Mouse (Mus musculus): Measurements from ENCODE around the gene Tbx3. TPM values are rescaled to one million over a fixed set of nuclear protein-coding genes. Genes with fewer than 3 reads are reported as not detected.

Tbx3 gene
- polyA plus RNA-seq, 1 experiment from 2014 or later: 10.5 TPM

DNA sequence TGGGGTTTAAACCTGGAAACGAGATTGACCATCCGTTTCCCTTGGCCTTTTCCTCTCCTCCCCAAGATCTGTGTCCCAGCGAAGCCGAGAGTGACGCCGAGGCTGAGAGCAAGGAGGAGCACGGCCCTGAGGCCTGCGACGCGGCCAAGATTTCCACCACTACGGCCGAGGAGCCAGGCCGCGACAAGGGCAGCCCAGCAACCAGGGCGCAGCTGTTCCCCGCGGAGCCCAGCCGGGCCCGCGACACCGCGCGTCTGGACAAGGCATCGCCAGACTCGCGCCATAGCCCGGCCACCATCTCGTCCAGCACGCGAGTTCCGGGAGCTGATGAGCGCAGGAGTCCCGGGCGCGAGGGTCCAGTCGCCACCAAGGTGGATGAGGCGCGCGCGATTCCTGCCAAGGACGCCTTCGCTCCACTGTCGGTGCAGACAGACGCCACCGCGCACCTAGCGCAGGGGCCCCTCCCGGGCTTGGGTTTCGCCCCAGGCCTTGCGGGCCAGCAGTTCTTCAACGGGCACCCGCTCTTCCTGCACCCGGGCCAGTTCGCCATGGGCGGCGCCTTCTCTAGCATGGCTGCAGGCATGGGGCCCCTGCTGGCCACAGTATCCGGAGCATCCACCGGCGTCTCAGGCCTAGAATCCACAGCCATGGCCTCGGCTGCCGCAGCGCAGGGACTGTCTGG is 10.0 kb downstream of the Tbx3 start:
- WGBS: 1% methylated on average over 61 of the region's 62 CpGs
- Histone ChIP-seq H3K27me3 (ENCODE audit: control insufficient read depth, insufficient read depth, low read length) (peaks cover 94% of the 10 kb centered on the region), H3K27ac (ENCODE audit: low read depth, low read length) (no peak overlapping the region), H3K4me1 (ENCODE audit: control insufficient read depth, insufficient read depth, low read length) (0 out of 2 replicates have a peak, but pooled peaks cover 2% of the 10 kb centered on the region), H3K9ac (ENCODE audit: low read length) (no peak overlapping the region), H3K4me2 (ENCODE audit: low read depth) (peak overlapping the region; percentile 24; the same call in 1 of the 2 replicates), H3K4me3 (ENCODE audit: low read depth, low read length) (peak overlapping the region; percentile 7; the same call in 1 of the 2 replicates), H3K36me3 (ENCODE audit: control insufficient read depth, insufficient read depth, low read length) (no peaks in the 10 kb centered on the region), H3K9me3 (ENCODE audit: control insufficient read depth, low read length) (no peaks in the 10 kb centered on the region)
- DNase-seq (ENCODE audit: low spot score): peak; percentile 58
- ATAC-seq (ENCODE audit: insufficient read depth, low FRiP score, low TSS enrichment): no peak; the same call in 1 of the 2 replicates

DNA sequence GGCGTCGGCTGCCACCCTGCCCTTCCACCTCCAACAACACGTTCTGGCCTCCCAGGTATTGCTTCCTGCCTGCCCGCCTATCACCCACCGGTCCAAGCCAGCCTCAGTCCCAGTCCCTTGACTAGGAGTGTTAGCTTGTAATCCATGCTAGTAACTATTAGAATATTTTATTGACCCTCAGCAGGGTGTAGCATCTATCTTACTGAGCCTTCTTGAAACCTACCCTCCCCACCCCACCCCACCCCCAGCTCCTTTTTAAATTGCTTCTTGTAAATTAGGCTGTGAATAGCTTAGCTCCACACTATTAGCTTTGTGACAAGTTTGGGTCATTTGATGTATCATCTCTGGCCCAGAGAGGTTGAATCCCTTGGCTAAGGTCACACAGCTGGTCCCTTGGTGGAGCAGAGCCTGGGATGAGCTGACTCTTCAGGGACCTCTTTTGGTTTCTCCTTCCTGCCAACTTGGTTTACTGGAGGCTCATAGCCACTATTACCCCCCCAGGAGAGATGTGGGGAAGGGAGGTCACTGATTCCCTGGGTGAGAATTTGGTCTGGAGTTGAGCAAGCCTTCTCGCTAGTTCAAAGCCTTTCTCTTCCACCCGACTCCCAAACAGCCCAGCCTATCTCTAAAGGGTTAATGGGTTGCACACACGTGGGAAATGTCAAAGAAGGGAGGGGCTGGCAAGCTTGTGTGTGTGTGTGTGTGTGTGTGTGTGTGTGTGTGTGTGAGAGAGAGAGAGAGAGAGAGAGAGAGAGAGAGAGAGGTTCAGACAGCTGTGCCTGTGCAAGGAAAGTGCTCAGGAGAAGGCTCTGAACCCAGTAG is 10.8 kb downstream of the Tbx3 start:
- Histone ChIP-seq H3K27ac (ENCODE audit: low read depth, low read length) (no peak overlapping the region), H3K9me3 (ENCODE audit: control insufficient read depth, low read length) (no peaks in the 10 kb centered on the region), H3K9ac (ENCODE audit: low read length) (no peak overlapping the region), H3K4me1 (ENCODE audit: control insufficient read depth, insufficient read depth, low read length) (0 out of 2 replicates have a peak, but pooled peaks cover 2% of the 10 kb centered on the region), H3K4me2 (ENCODE audit: low read depth) (no peak overlapping the region), H3K27me3 (ENCODE audit: control insufficient read depth, insufficient read depth, low read length) (peaks cover 94% of the 10 kb centered on the region), H3K36me3 (ENCODE audit: control insufficient read depth, insufficient read depth, low read length) (no peaks in the 10 kb centered on the region), H3K4me3 (ENCODE audit: low read depth, low read length) (no peak overlapping the region)
- ATAC-seq (ENCODE audit: insufficient read depth, low FRiP score, low TSS enrichment): no peak
- 3% methylated on average over 8 of the region's 8 CpGs for WGBS
- no peak for DNase-seq (ENCODE audit: low spot score)

DNA sequence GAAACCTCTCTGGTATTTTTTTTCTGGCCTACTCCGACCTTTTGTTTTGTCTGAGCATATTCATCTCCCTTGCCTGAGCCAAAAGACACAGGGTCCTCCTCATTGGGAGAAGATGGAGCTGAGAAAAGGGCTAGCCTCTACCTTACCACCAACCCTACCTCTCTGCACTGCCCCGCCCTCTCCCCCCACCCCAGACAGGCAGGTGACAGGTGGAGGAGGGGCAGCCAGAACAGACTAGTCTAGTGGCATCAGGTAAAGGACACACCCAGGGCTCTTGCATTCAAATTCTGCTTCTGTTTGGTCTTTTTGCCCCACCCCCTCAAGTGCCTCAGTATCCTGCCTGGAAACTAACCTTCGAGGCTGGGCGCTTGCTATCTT is 11.4 kb downstream of the Tbx3 start:
- H3K27me3 ChIP-seq (ENCODE audit: control insufficient read depth, insufficient read depth, low read length): peaks cover 95% of the 10 kb centered on the region

DNA sequence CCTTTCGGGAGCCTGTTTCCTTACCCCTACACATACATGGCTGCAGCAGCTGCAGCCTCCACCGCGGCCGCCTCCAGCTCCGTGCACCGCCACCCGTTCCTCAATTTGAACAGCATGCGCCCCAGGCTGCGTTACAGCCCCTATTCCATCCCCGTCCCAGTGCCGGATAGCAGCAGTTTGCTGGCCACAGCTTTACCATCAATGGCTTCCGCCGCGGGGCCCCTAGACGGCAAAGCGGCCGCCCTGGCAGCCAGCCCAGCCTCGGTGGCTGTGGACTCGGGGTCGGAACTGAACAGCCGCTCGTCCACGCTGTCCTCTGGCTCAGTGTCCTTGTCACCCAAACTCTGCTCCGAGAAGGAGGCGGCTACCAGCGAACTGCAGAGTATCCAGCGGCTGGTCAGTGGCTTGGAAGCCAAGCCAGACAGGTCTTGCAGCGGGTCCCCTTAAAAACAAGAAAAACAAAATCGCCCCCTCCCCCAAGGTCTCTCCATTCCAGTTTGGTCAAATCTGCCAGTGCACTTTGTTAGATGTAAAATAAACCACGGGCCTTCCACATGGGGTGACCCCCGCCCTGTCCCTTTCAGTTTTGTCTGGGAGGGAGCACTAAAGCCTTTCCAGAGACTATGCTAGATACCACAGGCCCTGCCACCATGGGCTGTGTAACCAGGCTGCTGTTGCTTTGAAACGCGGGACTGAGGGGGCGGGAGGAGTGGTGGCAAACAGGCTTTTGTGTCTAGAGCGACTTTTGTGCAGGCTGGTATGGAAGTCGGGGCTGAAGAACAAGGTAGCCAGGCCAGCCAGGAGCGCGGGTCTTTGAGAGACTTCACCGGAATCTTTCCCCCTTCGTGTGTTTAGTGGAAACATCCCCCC is 12.4 kb downstream of the Tbx3 start:
- Histone ChIP-seq H3K27ac (ENCODE audit: low read depth, low read length) (no peak overlapping the region), H3K36me3 (ENCODE audit: control insufficient read depth, insufficient read depth, low read length) (no peaks in the 10 kb centered on the region), H3K4me2 (ENCODE audit: low read depth) (no peak overlapping the region), H3K9me3 (ENCODE audit: control insufficient read depth, low read length) (no peaks in the 10 kb centered on the region), H3K27me3 (ENCODE audit: control insufficient read depth, insufficient read depth, low read length) (peaks cover 95% of the 10 kb centered on the region), H3K4me1 (ENCODE audit: control insufficient read depth, insufficient read depth, low read length) (0 out of 2 replicates have a peak, but pooled peaks cover 2% of the 10 kb centered on the region), H3K9ac (ENCODE audit: low read length) (no peak overlapping the region), H3K4me3 (ENCODE audit: low read depth, low read length) (no peak overlapping the region)
- no peak for ATAC-seq (ENCODE audit: insufficient read depth, low FRiP score, low TSS enrichment)
- 2% methylated on average over 40 of the region's 40 CpGs for whole genome bisulfite sequencing
- DNase-seq (ENCODE audit: low spot score): peak; percentile 39

More for the DNA sequence above, 11.4 kb downstream of the Tbx3 start:
- Histone ChIP-seq H3K36me3 (ENCODE audit: control insufficient read depth, insufficient read depth, low read length) (no peaks in the 10 kb centered on the region), H3K27ac (ENCODE audit: low read depth, low read length) (no peak overlapping the region), H3K4me2 (ENCODE audit: low read depth) (no peak overlapping the region), H3K9ac (ENCODE audit: low read length) (no peak overlapping the region), H3K4me3 (ENCODE audit: low read depth, low read length) (no peak overlapping the region), H3K4me1 (ENCODE audit: control insufficient read depth, insufficient read depth, low read length) (0 out of 2 replicates have a peak, but pooled peaks cover 2% of the 10 kb centered on the region), H3K9me3 (ENCODE audit: control insufficient read depth, low read length) (no peaks in the 10 kb centered on the region)
- WGBS: 9% methylated on average over 4 of the region's 4 CpGs
- DNase-seq (ENCODE audit: low spot score) (no peak), ATAC-seq (ENCODE audit: insufficient read depth, low FRiP score, low TSS enrichment) (no peak)

DNA sequence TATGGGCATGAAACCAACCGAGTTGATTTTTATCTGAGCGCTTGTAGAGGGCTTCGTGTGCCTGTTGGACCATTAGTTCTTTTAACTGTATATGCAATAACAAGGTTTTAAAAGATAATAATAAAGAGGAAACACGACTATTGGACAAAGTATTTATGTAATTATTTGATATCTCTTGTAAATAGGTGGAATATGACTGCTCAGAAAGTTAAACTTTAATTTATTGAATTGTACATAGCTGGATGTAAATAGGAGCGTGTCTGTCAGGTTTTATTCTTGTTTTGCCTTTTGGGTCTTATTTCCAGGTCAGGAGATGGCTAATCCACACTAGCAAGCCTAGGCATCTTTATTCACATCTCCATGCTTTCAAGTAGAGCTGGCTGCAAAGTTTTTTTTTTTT is 13.4 kb downstream of the Tbx3 start:
- DNase-seq (ENCODE audit: low spot score) (no peak), ATAC-seq (ENCODE audit: insufficient read depth, low FRiP score, low TSS enrichment) (no peak)
- H3K27ac ChIP-seq (ENCODE audit: low read depth, low read length): no peak overlapping the region
- no peaks in the 10 kb centered on the region for H3K9me3 ChIP-seq (ENCODE audit: control insufficient read depth, low read length)
- H3K27me3 ChIP-seq (ENCODE audit: control insufficient read depth, insufficient read depth, low read length): peaks cover 95% of the 10 kb centered on the region
- H3K9ac ChIP-seq (ENCODE audit: low read length): no peak overlapping the region
- H3K4me1 ChIP-seq (ENCODE audit: control insufficient read depth, insufficient read depth, low read length): 0 out of 2 replicates have a peak, but pooled peaks cover 2% of the 10 kb centered on the region
- H3K4me3 ChIP-seq (ENCODE audit: low read depth, low read length): no peak overlapping the region
- 5% methylated on average over 5 of the region's 5 CpGs for WGBS
- H3K36me3 ChIP-seq (ENCODE audit: control insufficient read depth, insufficient read depth, low read length): no peaks in the 10 kb centered on the region
- H3K4me2 ChIP-seq (ENCODE audit: low read depth): no peak overlapping the region

DNA sequence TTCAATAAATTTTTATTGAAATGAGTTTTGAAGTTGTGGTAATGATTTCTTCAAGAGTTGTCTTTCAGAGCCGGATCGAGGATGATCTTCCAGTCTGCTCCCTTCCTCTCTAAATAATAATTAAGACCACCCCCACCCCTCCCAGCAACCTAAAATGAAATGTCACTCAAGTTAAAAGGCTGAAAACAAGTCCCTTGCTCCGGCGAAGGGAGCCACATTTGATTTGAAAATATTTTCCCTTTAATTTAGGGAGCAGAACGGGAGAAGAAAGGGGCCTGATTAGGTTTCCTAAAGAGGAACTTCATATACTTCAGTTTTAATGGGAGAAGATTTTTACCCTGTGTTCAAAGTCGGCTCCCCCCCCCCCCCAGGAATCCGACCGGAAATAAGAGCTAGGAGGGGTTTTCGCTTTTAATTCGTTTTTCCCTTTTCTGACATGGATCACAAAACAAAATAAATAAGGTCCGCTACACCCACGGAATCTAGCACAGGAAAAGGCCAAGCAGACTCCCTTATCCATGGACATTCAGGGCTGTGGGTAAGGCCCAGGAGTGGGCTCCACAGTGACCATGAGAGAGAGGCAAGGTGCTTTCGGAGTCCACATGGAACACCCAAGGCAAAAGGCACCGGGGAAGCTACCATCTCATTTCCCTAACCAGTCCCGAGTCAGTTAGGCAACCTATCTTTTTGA is 14.4 kb downstream of the Tbx3 start:
- no peak overlapping the region for H3K4me2 ChIP-seq (ENCODE audit: low read depth)
- WGBS: 2% methylated on average over 15 of the region's 15 CpGs

DNA sequence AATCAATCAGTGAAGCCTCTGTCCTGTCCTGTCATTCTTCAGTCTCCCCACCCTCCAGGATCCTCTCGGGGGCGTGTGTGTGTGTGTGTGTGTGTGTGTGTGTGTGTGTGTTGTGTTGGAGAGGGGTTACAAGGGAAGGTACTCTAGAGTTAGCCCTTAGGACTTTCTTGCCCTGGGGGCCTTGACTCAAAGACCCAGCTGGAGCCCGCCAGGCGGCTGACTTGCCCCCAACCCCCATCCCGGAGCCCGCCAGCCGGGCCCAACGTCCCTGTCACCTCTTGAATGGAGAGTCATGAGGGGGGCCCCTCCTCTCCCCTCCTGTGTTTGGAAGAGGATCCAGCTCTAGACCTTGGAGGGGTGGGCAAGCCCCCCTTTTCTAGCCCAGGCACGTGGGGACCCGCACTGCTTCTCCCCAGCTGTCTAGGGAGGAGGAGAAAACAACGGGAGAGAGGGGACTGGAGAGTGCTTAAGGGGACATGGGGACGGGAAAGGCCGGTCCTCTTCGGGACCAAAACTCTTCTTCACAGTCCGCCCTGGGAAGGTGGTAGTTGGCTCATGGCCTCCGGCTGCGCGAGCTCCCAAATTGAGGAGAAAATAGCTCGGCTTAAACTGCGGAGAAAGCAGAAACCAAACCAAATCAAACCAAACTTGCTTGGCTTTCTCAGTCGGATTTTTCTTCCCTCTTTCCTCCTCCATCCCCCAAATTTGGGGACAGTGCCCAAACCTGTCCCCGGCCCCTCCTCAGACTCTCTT is 15.2 kb downstream of the Tbx3 start:
- WGBS: 1% methylated on average over 22 of the region's 22 CpGs
- H3K27ac ChIP-seq (ENCODE audit: low read depth, low read length): no peak overlapping the region
- H3K36me3 ChIP-seq (ENCODE audit: control insufficient read depth, insufficient read depth, low read length): no peaks in the 10 kb centered on the region
- no peak overlapping the region for H3K9ac ChIP-seq (ENCODE audit: low read length)
- H3K9me3 ChIP-seq (ENCODE audit: control insufficient read depth, low read length): no peaks in the 10 kb centered on the region
- no peak overlapping the region for H3K4me3 ChIP-seq (ENCODE audit: low read depth, low read length)
- 0 out of 2 replicates have a peak, but pooled peaks cover under 1% of the 10 kb centered on the region for H3K4me1 ChIP-seq (ENCODE audit: control insufficient read depth, insufficient read depth, low read length)
- no peak for ATAC-seq (ENCODE audit: insufficient read depth, low FRiP score, low TSS enrichment)
- H3K27me3 ChIP-seq (ENCODE audit: control insufficient read depth, insufficient read depth, low read length): peaks cover 98% of the 10 kb centered on the region
- H3K4me2 ChIP-seq (ENCODE audit: low read depth): peak overlapping the region; percentile 12
- DNase-seq (ENCODE audit: low spot score): peak; percentile 32

More for the DNA sequence above, 14.4 kb downstream of the Tbx3 start:
- Histone ChIP-seq H3K27ac (ENCODE audit: low read depth, low read length) (no peak overlapping the region), H3K4me3 (ENCODE audit: low read depth, low read length) (no peak overlapping the region), H3K9me3 (ENCODE audit: control insufficient read depth, low read length) (no peaks in the 10 kb centered on the region), H3K27me3 (ENCODE audit: control insufficient read depth, insufficient read depth, low read length) (peaks cover 98% of the 10 kb centered on the region), H3K9ac (ENCODE audit: low read length) (no peak overlapping the region), H3K4me1 (ENCODE audit: control insufficient read depth, insufficient read depth, low read length) (0 out of 2 replicates have a peak, but pooled peaks cover 2% of the 10 kb centered on the region), H3K36me3 (ENCODE audit: control insufficient read depth, insufficient read depth, low read length) (no peaks in the 10 kb centered on the region)
- ATAC-seq (ENCODE audit: insufficient read depth, low FRiP score, low TSS enrichment): no peak
- DNase-seq (ENCODE audit: low spot score): peak; percentile 53

All from neural tube, embryonic 11.5 days (tissue).